Mouse (Mus musculus) liver, embryonic 14.5 days (tissue): ENCODE measurements around the gene Kcnj14. TPM values are rescaled to one million over a fixed set of nuclear protein-coding genes. Genes with fewer than 3 reads are reported as not detected.

Experiments
- ATAC-seq: fragments of 200-750 bp; cut with Nextera tagmentation; 2 replicates; pipeline ENCODE4 v1.8.0; 2017; ENCODE audit warnings: moderate number of reproducible peaks, mild to moderate bottlenecking, moderate library complexity; ENCODE audit not compliant: insufficient read depth
- DNase-seq, 3 experiments: peaks; one replicate each; pipeline ENCODE4 v3.0.0-alpha.2; 2012 to 2013; ENCODE audit warnings: low read depth in 3 of 3, low spot score in 3 of 3
- H3K27ac ChIP-seq: fragments of 300-500 bp; sonication (generic); 2 replicates; pipeline ENCODE4 v1.5.1; 2014; ENCODE audit warnings: moderate library complexity, mild to moderate bottlenecking, control low read depth, inconsistent platforms
- H3K27me3 ChIP-seq: fragments of 300-500 bp; sonication (generic); 2 replicates; pipeline ENCODE4 v1.6.1; 2014; ENCODE audit warnings: mild to moderate bottlenecking, low read length, moderate library complexity; ENCODE audit not compliant: control insufficient read depth, insufficient read depth
- H3K36me3 ChIP-seq: fragments of 300-500 bp; sonication (generic); replicated peaks from 2 replicates; pipeline ENCODE4 v1.6.1; 2014; ENCODE audit warnings: low read depth; ENCODE audit not compliant: control insufficient read depth, insufficient read depth
- H3K4me1 ChIP-seq, 2 experiments: fragments of 200-500 bp in 1 of 2; fragments of 300-500 bp in 1 of 2; sonication (generic) in 1 of 2; replicated peaks; 2 replicates each; pipeline ENCODE4 v1.6.1; 2012 to 2014; ENCODE audit warnings: antibody characterized with exemption in 1 of 2, inconsistent platforms in 1 of 2, low read length in 1 of 2; ENCODE audit not compliant: control insufficient read depth in 2 of 2, insufficient read depth in 2 of 2
- H3K4me2 ChIP-seq: fragments of 300-500 bp; sonication (generic); 2 replicates; pipeline ENCODE4 v1.6.1; 2014; ENCODE audit warnings: low read depth, mild to moderate bottlenecking, control low read depth, moderate library complexity
- H3K4me3 ChIP-seq, 2 experiments: fragments of 200-500 bp in 1 of 2; fragments of 300-500 bp in 1 of 2; sonication (generic) in 1 of 2; 2 replicates each; pipeline ENCODE4 v1.5.1; 2012 to 2014; ENCODE audit warnings: low read depth in 2 of 2, low read length in 2 of 2, mild to moderate bottlenecking in 2 of 2, control low read depth in 1 of 2, inconsistent platforms in 1 of 2, moderate library complexity in 1 of 2; ENCODE audit not compliant: insufficient read depth in 1 of 2
- H3K9ac ChIP-seq: fragments of 300-500 bp; sonication (generic); replicated peaks from 2 replicates; pipeline ENCODE4 v1.6.1; 2014; ENCODE audit warnings: mild to moderate bottlenecking, control low read depth, moderate library complexity
- H3K9me3 ChIP-seq: fragments of 300-500 bp; sonication (generic); 2 replicates; pipeline ENCODE4 v1.6.1; 2016; ENCODE audit warnings: low read length, mixed read lengths; ENCODE audit not compliant: control insufficient read depth
- CTCF ChIP-seq: IDR thresholded peaks from 2 replicates; pipeline ENCODE4 v1.5.1; 2016; ENCODE audit warnings: antibody characterized with exemption, low read depth, control low read depth
- EP300 ChIP-seq: IDR thresholded peaks from 2 replicates; pipeline ENCODE4 v1.6.1; 2016; ENCODE audit warnings: antibody characterized with exemption, low read depth
- WGBS: fragments of 180-500 bp; shearing (Covaris S2); extraction: QIAGEN DNeasy Blood & Tissue Kit; methylation state at CpG from one replicate; pipeline ENCODE4 v1.1.7; 2014; ENCODE audit not compliant: insufficient replicate concordance; 5-methylcytosine and 5-hydroxymethylcytosine counted together
- polyA plus RNA-seq, 2 experiments: library from polyadenylated mRNA; depleted of rRNA in 1 of 2; stranded (reverse) in 1 of 2; unstranded in 1 of 2; fragments of >200 nt; fragmentation: Nextera tagmentation in 1 of 2; extraction: Ambion mirVana in 1 of 2; gene quantifications; 2 replicates each; pipeline versions ENCODE4 v1.2.1 to v1.2.3; 2012 to 2014

Kcnj14 gene
- 0.06 and 0.11 TPM in 2 replicates for polyA plus RNA-seq (2012; rRNA removed)
- polyA plus RNA-seq (2014; fragmentation: Nextera tagmentation; extraction: Ambion mirVana), result 0.06 and 0.19 TPM in 2 replicates

GRCm38 (mm10) chr7:45824598-45824997 is at the start of gene Kcnj14:
Gene Kcnj14 (minus strand): TSS chr7:45824782.
- H3K4me2 ChIP-seq, result no peak within 1 kb of the TSS
- TF ChIP-seq CTCF (no peak), EP300 (no peak)
- ATAC-seq (no peak), DNase-seq (no peak)
- H3K27ac ChIP-seq, result no peak within 1 kb of the TSS
- peaks cover 0 to 3% of the 10 kb centered on the region in 2 experiments; a peak in 1 of 4 replicates for H3K4me1 ChIP-seq
- no peak within 1 kb of the TSS for H3K4me3 ChIP-seq
- no peaks in the 10 kb centered on the region for H3K9me3 ChIP-seq
- 59% methylated on average over 7 of the region's 7 CpGs for WGBS
- H3K27me3 ChIP-seq, result no peaks in the 10 kb centered on the region
- peaks cover 38% of the 10 kb centered on the region for H3K36me3 ChIP-seq
- no peak within 1 kb of the TSS for H3K9ac ChIP-seq

DNA sequence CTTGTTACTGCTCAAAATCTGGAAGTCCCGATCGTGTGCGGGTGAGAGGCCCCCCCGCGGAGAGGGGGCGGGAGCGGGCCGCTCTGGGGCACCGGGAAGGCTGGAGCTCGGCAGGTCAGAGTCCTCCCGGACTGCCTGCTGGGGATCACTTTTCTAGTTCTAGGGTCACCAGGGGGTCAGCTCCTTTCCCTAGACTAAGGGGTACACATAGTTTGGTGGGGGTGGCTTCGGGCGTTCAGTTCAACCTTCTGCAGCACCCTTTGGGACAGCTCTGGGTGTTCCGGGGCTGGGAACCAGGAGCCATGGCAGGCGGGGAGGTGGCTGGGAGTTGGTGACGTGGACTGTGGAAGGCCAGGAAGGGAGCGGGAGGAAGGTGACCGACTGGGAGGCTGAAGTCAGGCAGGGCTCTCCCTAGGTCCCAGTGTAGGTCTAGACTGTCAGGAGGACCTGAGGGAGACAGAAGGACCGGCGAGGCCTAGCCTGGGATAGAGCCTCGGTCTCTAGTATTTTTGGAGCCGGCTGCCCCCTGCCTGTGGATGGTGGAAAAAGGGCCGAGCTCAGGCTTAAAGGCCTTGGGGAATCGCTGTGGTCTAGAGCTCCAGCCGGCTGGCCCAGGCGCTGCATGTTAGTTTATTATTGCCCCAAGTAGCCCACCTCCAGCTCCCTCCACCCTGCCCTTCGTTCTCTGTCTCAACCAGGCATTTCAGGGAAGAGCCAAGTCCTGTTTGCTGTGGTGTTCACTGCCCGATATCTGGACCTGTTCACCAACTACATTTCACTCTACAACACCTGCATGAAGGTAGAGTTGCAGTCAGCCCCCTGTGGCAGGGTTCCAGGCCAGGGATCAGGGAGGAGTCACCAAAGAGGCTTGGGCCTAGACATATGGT is 48.7 kb upstream of the Kcnj14 start:
- peaks cover 0 to 8% of the 10 kb centered on the region in 2 experiments; a peak in 2 of 4 replicates for H3K4me1 ChIP-seq
- peak overlapping the region; percentile 78 to 94 for H3K4me3 ChIP-seq
- H3K36me3 ChIP-seq, result peaks cover 30% of the 10 kb centered on the region
- H3K9me3 ChIP-seq, result no peaks in the 10 kb centered on the region
- H3K9ac ChIP-seq, result peak overlapping the region; percentile 97
- peaks cover 39% of the 10 kb centered on the region for H3K27me3 ChIP-seq
- ATAC-seq, result peak; percentile 73
- DNase-seq, result peak in 2 of 3 experiments; percentile 35 to 44
- TF ChIP-seq CTCF, result peak; percentile 55
- TF ChIP-seq EP300, result no peak
- H3K27ac ChIP-seq, result peak overlapping the region; percentile 80
- 2% methylated on average over 28 of the region's 28 CpGs for WGBS
- peak overlapping the region; percentile 98 for H3K4me2 ChIP-seq

- DNase-seq (peak; percentile 73 to 76 (median 75)), ATAC-seq (peak; percentile 82)
- peak within 1 kb of the TSS; percentile 98 for H3K4me2 ChIP-seq
- TF ChIP-seq CTCF, result peak; percentile 98
- TF ChIP-seq EP300, result no peak
- H3K27ac ChIP-seq, result peak within 1 kb of the TSS; percentile 80
- H3K27me3 ChIP-seq, result peaks cover 46% of the 10 kb centered on the region
- peaks cover 26% of the 10 kb centered on the region for H3K36me3 ChIP-seq
- under 1% methylated on average over 18 of the region's 18 CpGs for WGBS
- H3K9ac ChIP-seq, result peak within 1 kb of the TSS; percentile 97
- peak within 1 kb of the TSS; percentile 78 to 94 for H3K4me3 ChIP-seq
- H3K9me3 ChIP-seq, result no peaks in the 10 kb centered on the region
- H3K4me1 ChIP-seq, result peaks cover 0 to 8% of the 10 kb centered on the region in 2 experiments; a peak in 2 of 4 replicates
Measured at GRCm38 (mm10) chr7:45872624-45873023, 48.0 kb upstream of the Kcnj14 start, which contains the start of gene Kdelr1. Gene Kdelr1 (plus strand): TSS chr7:45872772.

- Histone ChIP-seq H3K27ac (no peak overlapping the region), H3K36me3 (peaks cover 8% of the 10 kb centered on the region), H3K27me3 (peaks cover 62% of the 10 kb centered on the region), H3K4me2 (no peak overlapping the region), H3K9ac (no peak overlapping the region), H3K9me3 (no peaks in the 10 kb centered on the region), H3K4me1 (peaks cover 0 to 11% of the 10 kb centered on the region in 2 experiments; a peak in 2 of 4 replicates), H3K4me3 (no peak overlapping the region)
- 3% methylated on average over 30 of the region's 30 CpGs for WGBS
- DNase-seq, result no peak
- TF ChIP-seq CTCF (no peak), EP300 (no peak)
- ATAC-seq, result no peak
Measured at GRCm38 (mm10) chr7:45870282-45871058, 45.9 kb upstream of the Kcnj14 start.
